ENCODE assay signal across 9 mouse cellular contexts in the genomic region with DNA sequence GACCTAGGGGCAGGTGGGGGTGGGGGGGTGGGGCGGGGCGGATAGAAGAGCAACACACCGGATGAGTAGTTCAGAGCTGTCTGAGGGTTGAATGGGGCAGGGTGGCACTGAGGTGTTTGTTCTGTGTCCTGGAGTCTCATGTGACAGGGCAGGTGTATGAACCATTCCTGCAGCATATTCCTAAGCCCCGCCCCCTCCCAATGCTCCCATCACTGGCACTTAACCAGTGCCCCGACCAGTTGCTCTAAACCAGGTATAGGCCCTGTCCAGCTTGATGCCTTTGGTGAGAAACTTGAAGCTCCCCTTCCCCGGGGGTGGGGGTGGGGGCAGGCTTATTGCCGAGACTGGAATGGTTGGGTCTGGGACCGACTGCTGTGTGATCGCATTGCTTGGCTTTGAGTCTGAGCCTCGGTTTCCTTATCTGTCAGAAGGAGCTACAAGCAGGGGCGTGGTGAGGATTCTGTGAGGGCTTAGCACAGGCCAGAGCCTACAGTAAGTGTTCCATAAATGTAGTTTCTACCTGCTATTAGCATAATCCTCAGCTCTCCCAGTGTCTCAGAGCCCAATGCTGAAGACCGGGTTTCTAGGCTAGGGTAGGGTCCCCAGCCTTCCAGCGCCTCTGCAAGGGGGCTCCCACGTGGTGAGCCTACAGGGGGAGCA. TPM values are rescaled to one million over a fixed set of nuclear protein-coding genes. Genes with fewer than 3 reads are reported as not detected.
DNase-seq lines count a peak whose midpoint lies in the region; ATAC-seq and TF ChIP-seq lines count a peak whose summit lies in the region.
"Had no signal": no experiment of that assay in that cellular context is flagged by ENCODE, and none has a peak within 500 bp of the region (broad histone marks: within the 10 kb centered on the region; RNA-seq: fewer than 3 reads in every experiment).

No protein-coding gene starts in this region.

- peak overlapping the region; percentile 84 for H3K4me2 ChIP-seq in hindbrain, embryonic 12.5 days (replicated peaks)

- peak; percentile 43 to 47 for DNase-seq in cerebellum, postnatal 10 days
- DNase-seq in ES-E14 (ENCODE audit: low read depth, low spot score): no peak
- no peak for DNase-seq in midbrain, embryonic 10.5 days (ENCODE audit: low spot score)
- DNase-seq in ovary, postnatal 36 days (ENCODE audit: low spot score): no peak
- DNase-seq in gastrocnemius, adult 8-10 months (ENCODE audit: low spot score in 2 of 2): no peak
- DNase-seq: kidney, postnatal 10 days had no signal

- ATAC-seq in cerebellum, adult (ENCODE audit: insufficient number of reproducible peaks, low FRiP score, low TSS enrichment): no peak
- peak; percentile 36; the same call in 1 of the 2 replicates for ATAC-seq in hindbrain, embryonic 12.5 days (ENCODE audit: low FRiP score)
- no peak for ATAC-seq in frontal cortex, adult (ENCODE audit: low TSS enrichment)

- H3K4me1 ChIP-seq in ES-E14 (ENCODE audit: control insufficient read depth in 2 of 2, insufficient read depth in 2 of 2, low read length in 2 of 2, poor library complexity in 1 of 2): peaks cover 6 to 27% of the 10 kb centered on the region in 2 experiments; a peak in 3 of 4 replicates
- H3K4me1 ChIP-seq in hindbrain, embryonic 12.5 days: peaks cover 77% of the 10 kb centered on the region
- peaks cover 93% of the 10 kb centered on the region for H3K4me1 ChIP-seq in midbrain, embryonic 10.5 days

- no peaks in the 10 kb centered on the region for H3K9me3 ChIP-seq in ES-E14 (ENCODE audit: control insufficient read depth, insufficient read depth, low read depth, low read length)
- H3K9me3 ChIP-seq in hindbrain, embryonic 12.5 days (replicated peaks): no peaks in the 10 kb centered on the region
- H3K9me3 ChIP-seq in midbrain, embryonic 10.5 days (replicated peaks): no peaks in the 10 kb centered on the region

- peak overlapping the region; percentile 41; the same call in 1 of the 2 replicates for H3K9ac ChIP-seq in ES-E14 (ENCODE audit: insufficient read depth, low read depth, low read length, poor library complexity, severe bottlenecking)
- peak overlapping the region; percentile 50 for H3K9ac ChIP-seq in hindbrain, embryonic 12.5 days

- 4% methylated on average over 14 of the region's 14 CpGs for WGBS in hindbrain, embryonic 12.5 days
- 5% methylated on average over 14 of the region's 14 CpGs for WGBS in midbrain, embryonic 10.5 days

- H3K27ac ChIP-seq in ES-E14 (ENCODE audit: insufficient read depth, low read depth, low read length, poor library complexity, severe bottlenecking): peak overlapping the region; percentile 50; the same call in 1 of the 2 replicates
- H3K27ac ChIP-seq in hindbrain, embryonic 12.5 days: peak overlapping the region; percentile 91
- H3K27ac ChIP-seq in midbrain, embryonic 10.5 days (replicated peaks): peak overlapping the region; percentile 83

- peak overlapping the region; percentile 49 to 61 for H3K4me3 ChIP-seq in ES-E14 (ENCODE audit: insufficient read depth in 1 of 2, low read depth in 1 of 2, low read length in 2 of 2, poor library complexity in 1 of 2, severe bottlenecking in 1 of 2)
- H3K4me3 ChIP-seq in hindbrain, embryonic 12.5 days: peak overlapping the region; percentile 40
- peak overlapping the region; percentile 88 for H3K4me3 ChIP-seq in midbrain, embryonic 10.5 days

- H3K27me3 ChIP-seq in hindbrain, embryonic 12.5 days: 0 out of 2 replicates have a peak, but pooled peaks cover 8% of the 10 kb centered on the region
- peaks cover 75% of the 10 kb centered on the region for H3K27me3 ChIP-seq in midbrain, embryonic 10.5 days (ENCODE audit: low read depth, poor library complexity, severe bottlenecking)

- no peaks in the 10 kb centered on the region for H3K36me3 ChIP-seq in ES-E14 (ENCODE audit: control insufficient read depth, insufficient read depth, low read length, poor library complexity, severe bottlenecking)
- no peaks in the 10 kb centered on the region for H3K36me3 ChIP-seq in hindbrain, embryonic 12.5 days
- peaks cover 6% of the 10 kb centered on the region; the same call in 1 of the 2 replicates for H3K36me3 ChIP-seq in midbrain, embryonic 10.5 days

- in situ Hi-C loops in ES-E14 (cut with MboI; ENCODE audit: low sequenced_read_pairs in 2 of 2, unreplicated experiment in 2 of 2): no loop called here

TF ChIP-seq in ES-E14, 5 proteins besides CTCF, POLR2A, EP300 and RAD21:
- TF ChIP-seq CHD2 (IDR thresholded peaks at IDR 0.05; ENCODE audit: low read depth, low read length) (no peak), MAFK (IDR thresholded peaks at IDR 0.05; ENCODE audit: insufficient read depth, low read depth, low read length) (no peak)

RNA-seq across cellular contexts. Expression of a gene that starts 3.1 kb away (rescaled TPM):
- total RNA-seq in ES-E14 (2012; rRNA removed): 1.2 and 2.2 TPM in 2 replicates
- polyA plus RNA-seq in hindbrain, embryonic 12.5 days (2016; fragmentation: Nextera tagmentation; extraction: Ambion mirVana): 9.4 and 9.9 TPM in 2 replicates
- 4.0 and 5.1 TPM in 2 replicates for polyA plus RNA-seq in midbrain, embryonic 10.5 days (2016; fragmentation: Nextera tagmentation; extraction: Ambion mirVana)
- total RNA-seq in gastrocnemius, adult 8-10 months (2022): under 1 TPM; 0.07 to 0.34 (median 0.30) TPM

Comparison
In these comparisons a context has a peak if more than half of its experiments do, and no peak if none do; other contexts are left out.
1. DNase-seq: peak in cerebellum, postnatal 10 days (2 of 2); none in ES-E14 (single experiment), midbrain, embryonic 10.5 days (single experiment), ovary, postnatal 36 days (single experiment) and gastrocnemius, adult 8-10 months (0 of 2).
2. Peak in every context shown above with its lines, with median percentiles within 50 percentile points of each other: H3K27ac ChIP-seq and H3K4me3 ChIP-seq.